In genomic region chr6:32872805-32873204, GRCm38 (mm10) we compare ENCODE assay signal across 20 mouse cellular contexts.
"Had no signal": no experiment of that assay in that cellular context is flagged by ENCODE, and none has a peak within 500 bp of the region (broad histone marks: within the 10 kb centered on the region; RNA-seq: fewer than 3 reads in every experiment).

No protein-coding gene starts in this region.

- H3K4me2 ChIP-seq: liver, embryonic 13.5 days; neural tube, embryonic 12.5 days; neural tube, embryonic 15.5 days had no signal

- ATAC-seq: hindbrain, postnatal 0 days; inflammation-experienced regulatory T-cells, adult 6 months; intestine, postnatal 0 days had no signal

- H3K27ac ChIP-seq: hindbrain, postnatal 0 days; kidney, postnatal 0 days; left cerebral cortex, adult 2 months; liver, embryonic 13.5 days; midbrain, embryonic 10.5 days; neural tube, embryonic 12.5 days; neural tube, embryonic 15.5 days; stomach, postnatal 0 days had no signal

- DNase-seq: kidney, postnatal 36 days; layer of hippocampus, postnatal 36 days; liver, embryonic 13.5 days; midbrain, embryonic 14.5 days; right cerebral cortex, adult 18-20 months; right cerebral cortex, postnatal 14 days; right cerebral cortex, postnatal 4 days; thymus, adult 2 months; thymus, postnatal 14 days; thymus, postnatal 4 days had no signal

- H3K9ac ChIP-seq: liver, embryonic 13.5 days; neural tube, embryonic 12.5 days; neural tube, embryonic 15.5 days had no signal

- H3K4me1 ChIP-seq: liver, embryonic 13.5 days; neural tube, embryonic 12.5 days had no signal

- H3K27me3 ChIP-seq: liver, embryonic 13.5 days; megakaryocyte, embryonic 14.5 days; neural tube, embryonic 12.5 days; neural tube, embryonic 15.5 days had no signal

- H3K4me3 ChIP-seq: left cerebral cortex, adult 2 months; liver, embryonic 13.5 days; megakaryocyte, embryonic 14.5 days; midbrain, embryonic 10.5 days; neural tube, embryonic 12.5 days; neural tube, embryonic 15.5 days had no signal

- H3K36me3 ChIP-seq: neural tube, embryonic 12.5 days; neural tube, embryonic 15.5 days had no signal

- H3K9me3 ChIP-seq: liver, embryonic 13.5 days; megakaryocyte, embryonic 14.5 days; midbrain, embryonic 10.5 days; neural tube, embryonic 12.5 days; neural tube, embryonic 15.5 days had no signal
